Mouse (Mus musculus): Measurements from ENCODE around the gene Carmil1. TPM values are rescaled to one million over a fixed set of nuclear protein-coding genes. Genes with fewer than 3 reads are reported as not detected.

The Carmil1 gene
- total and polyA plus RNA-seq, 3 experiments, result 0.15 to 1.2 TPM; not detected in 1

DNA sequence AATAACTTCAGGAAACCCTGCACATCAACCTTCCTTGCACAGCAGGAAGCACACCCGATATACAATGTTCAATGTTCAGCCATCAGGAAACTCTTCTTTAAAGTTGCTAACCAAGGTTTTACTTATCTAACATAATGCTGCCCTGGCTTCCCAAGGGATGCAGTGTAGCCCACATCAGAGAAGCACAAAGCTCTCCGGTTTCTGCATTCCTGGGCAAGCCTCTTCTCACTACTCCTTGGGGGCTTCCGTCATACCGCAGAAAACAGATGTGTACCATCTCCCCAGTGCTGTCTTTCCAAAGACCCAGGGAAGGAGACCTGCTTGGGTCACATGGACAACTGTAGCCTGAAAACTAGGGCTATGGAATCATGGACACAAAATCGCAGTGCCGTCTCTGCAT lies 47.8 kb downstream of the Carmil1 start:
- Histone ChIP-seq H3K9ac (ENCODE audit: control insufficient read depth, low read depth, low read length, poor library complexity, severe bottlenecking) (no peak overlapping the region), H3K36me3 (ENCODE audit: control insufficient read depth in 1 of 2, insufficient read depth in 2 of 2, low read length in 2 of 2) (no peaks in the 10 kb centered on the region), H3K27me3 (ENCODE audit: control insufficient read depth in 1 of 2, insufficient read depth in 2 of 2, low read length in 2 of 2) (peaks cover 0 to 3% of the 10 kb centered on the region in 2 experiments; a peak in 1 of 4 replicates), H3K9me3 (replicated peaks; ENCODE audit: insufficient read depth, low read length) (no peaks in the 10 kb centered on the region), H3K4me3 (ENCODE audit: control insufficient read depth in 1 of 2, insufficient read depth in 1 of 2, low read depth in 2 of 2, low read length in 2 of 2) (no peak overlapping the region), H3K79me2 (ENCODE audit: control insufficient read depth, insufficient read depth, low read length, poor library complexity) (no peaks in the 10 kb centered on the region), H3K4me1 (ENCODE audit: control insufficient read depth in 1 of 2, insufficient read depth in 2 of 2, low read length in 2 of 2) (no peaks in the 10 kb centered on the region), H3K27ac (ENCODE audit: control insufficient read depth, low read depth, low read length) (no peak overlapping the region)
- no peak for DNase-seq (ENCODE audit: low read depth, low spot score)
- TF ChIP-seq JUND (IDR thresholded peaks at IDR 0.05; ENCODE audit: low read depth, low read length) (no peak), NELFE (IDR thresholded peaks at IDR 0.05; ENCODE audit: low read depth, low read length) (no peak), POLR2AphosphoS5 (IDR thresholded peaks at IDR 0.05; ENCODE audit: borderline replicate concordance, low read depth, low read length) (no peak), SMC3 (IDR thresholded peaks at IDR 0.05; ENCODE audit: low read depth, low read length) (no peak), RAD21 (IDR thresholded peaks at IDR 0.05; ENCODE audit: low read depth, low read length) (no peak), CTCF (IDR thresholded peaks at IDR 0.05 in 2 of 3, conservative IDR thresholded peaks at IDR 0.05 in 1 of 3; ENCODE audit: control insufficient read depth in 1 of 3, insufficient read depth in 1 of 3, low read depth in 2 of 3, low read length in 3 of 3, poor library complexity in 1 of 3, severe bottlenecking in 1 of 3) (no peak), E2F4 (IDR thresholded peaks at IDR 0.05; ENCODE audit: borderline replicate concordance, low read depth, low read length) (no peak), MAFK (IDR thresholded peaks at IDR 0.05; ENCODE audit: borderline replicate concordance, low read depth, low read length) (no peak), TBP (IDR thresholded peaks at IDR 0.05; ENCODE audit: low read depth, low read length) (no peak), NRF1 (IDR thresholded peaks at IDR 0.05; ENCODE audit: insufficient read depth, low read depth, low read length, poor library complexity, severe bottlenecking) (no peak), EP300 (IDR thresholded peaks at IDR 0.05; ENCODE audit: low read depth in 1 of 2, low read length in 2 of 2) (no peak), USF1 (IDR thresholded peaks at IDR 0.05; ENCODE audit: low read depth, low read length) (no peak), MEF2A (IDR thresholded peaks at IDR 0.05; ENCODE audit: extremely low read depth, insufficient replicate concordance, low read depth, low read length, poor library complexity, severe bottlenecking) (no peak), USF2 (IDR thresholded peaks at IDR 0.05; ENCODE audit: borderline replicate concordance in 1 of 2, insufficient read depth in 1 of 2, low read depth in 1 of 2, low read length in 2 of 2) (no peak), UBTF (IDR thresholded peaks at IDR 0.05; ENCODE audit: borderline replicate concordance, insufficient read depth, low read depth, low read length) (no peak), MAX (IDR thresholded peaks at IDR 0.05; ENCODE audit: low read length) (no peak), HCFC1 (IDR thresholded peaks at IDR 0.05; ENCODE audit: low read depth, low read length) (no peak)

DNA sequence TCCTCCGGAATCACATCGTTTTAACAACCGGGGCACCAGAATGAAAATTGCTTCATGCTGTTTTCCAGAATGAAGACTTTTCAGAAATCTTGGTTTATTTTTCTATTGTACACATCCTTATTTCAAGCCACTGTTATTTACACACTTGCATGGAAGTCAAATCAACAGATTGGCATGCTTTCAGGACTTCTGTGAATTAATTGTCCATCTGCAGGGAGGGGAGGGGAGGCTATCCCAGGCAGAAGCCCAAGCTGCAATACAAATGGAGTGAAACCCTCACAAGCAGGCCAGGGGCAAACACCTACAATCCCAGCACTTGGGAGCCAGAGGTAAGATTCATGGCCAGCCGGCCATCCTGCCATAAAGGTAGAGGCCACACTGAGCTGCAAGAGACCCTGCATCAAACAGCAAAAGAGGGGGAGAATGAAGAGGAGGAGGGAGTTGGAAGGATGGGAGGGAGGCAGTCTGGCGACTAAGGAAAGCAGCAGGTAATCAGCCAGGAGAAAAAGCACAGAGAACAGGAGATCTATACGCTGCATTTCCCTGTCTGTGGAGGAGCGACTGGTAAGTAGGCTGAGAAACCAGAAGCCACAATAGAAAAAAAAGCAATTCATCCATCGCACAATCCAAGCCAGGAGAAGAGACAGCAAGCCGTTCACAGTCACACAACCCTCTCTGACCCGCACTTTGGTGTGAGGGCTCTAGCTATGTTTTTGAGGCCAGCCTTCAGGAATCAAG lies 48.7 kb downstream of the Carmil1 start:
- no peak overlapping the region for H3K4me3 ChIP-seq (ENCODE audit: control insufficient read depth in 1 of 2, insufficient read depth in 1 of 2, low read depth in 2 of 2, low read length in 2 of 2)
- no peak for TF ChIP-seq MYB (IDR thresholded peaks at IDR 0.05; ENCODE audit: low read depth, low read length)
- TF ChIP-seq MYC (IDR thresholded peaks at IDR 0.05; ENCODE audit: low read depth, low read length), result no peak
- no peak for TF ChIP-seq TBP (IDR thresholded peaks at IDR 0.05; ENCODE audit: low read depth, low read length)
- no peak for TF ChIP-seq USF1 (IDR thresholded peaks at IDR 0.05; ENCODE audit: low read depth, low read length)
- TF ChIP-seq ELF1 (IDR thresholded peaks at IDR 0.05; ENCODE audit: low read depth, low read length), result no peak
- no peak for TF ChIP-seq GABPA (IDR thresholded peaks at IDR 0.05; ENCODE audit: low read depth, low read length)
- TF ChIP-seq CHD1 (IDR thresholded peaks at IDR 0.05; ENCODE audit: low read depth, low read length), result no peak
- no peak for TF ChIP-seq CTCF (IDR thresholded peaks at IDR 0.05 in 2 of 3, conservative IDR thresholded peaks at IDR 0.05 in 1 of 3; ENCODE audit: control insufficient read depth in 1 of 3, insufficient read depth in 1 of 3, low read depth in 2 of 3, low read length in 3 of 3, poor library complexity in 1 of 3, severe bottlenecking in 1 of 3)
- no peak for TF ChIP-seq JUND (IDR thresholded peaks at IDR 0.05; ENCODE audit: low read depth, low read length)
- H3K27me3 ChIP-seq (ENCODE audit: control insufficient read depth in 1 of 2, insufficient read depth in 2 of 2, low read length in 2 of 2), result peaks cover 0 to 3% of the 10 kb centered on the region in 2 experiments; a peak in 1 of 4 replicates

More for the DNA sequence above, 48.7 kb downstream of the Carmil1 start:
- no peaks in the 10 kb centered on the region for H3K9me3 ChIP-seq (replicated peaks; ENCODE audit: insufficient read depth, low read length)
- no peak overlapping the region for H3K27ac ChIP-seq (ENCODE audit: control insufficient read depth, low read depth, low read length)
- DNase-seq (ENCODE audit: low read depth, low spot score), result no peak
- no peak overlapping the region for H3K9ac ChIP-seq (ENCODE audit: control insufficient read depth, low read depth, low read length, poor library complexity, severe bottlenecking)
- H3K79me2 ChIP-seq (ENCODE audit: control insufficient read depth, insufficient read depth, low read length, poor library complexity), result no peaks in the 10 kb centered on the region
- H3K36me3 ChIP-seq (ENCODE audit: control insufficient read depth in 1 of 2, insufficient read depth in 2 of 2, low read length in 2 of 2), result no peaks in the 10 kb centered on the region
- no peaks in the 10 kb centered on the region for H3K4me1 ChIP-seq (ENCODE audit: control insufficient read depth in 1 of 2, insufficient read depth in 2 of 2, low read length in 2 of 2)

All from MEL (cell line).